Mouse (Mus musculus) spleen, adult 2 months (tissue): ENCODE measurements around the gene Dop1a.

Experiments
- CTCF ChIP-seq: fragments of 200-500 bp; IDR thresholded peaks from 2 replicates; pipeline ENCODE4 v1.5.1; 2011; ENCODE audit warnings: mild to moderate bottlenecking, inconsistent platforms; ENCODE audit not compliant: insufficient read depth, insufficient read length, insufficient replicate concordance; ENCODE audit errors: extremely low read depth
- POLR2A ChIP-seq: fragments of 200-500 bp; IDR thresholded peaks from 2 replicates; pipeline ENCODE4 v1.6.1; 2011; ENCODE audit warnings: low read depth, low read length, inconsistent platforms

DNA sequence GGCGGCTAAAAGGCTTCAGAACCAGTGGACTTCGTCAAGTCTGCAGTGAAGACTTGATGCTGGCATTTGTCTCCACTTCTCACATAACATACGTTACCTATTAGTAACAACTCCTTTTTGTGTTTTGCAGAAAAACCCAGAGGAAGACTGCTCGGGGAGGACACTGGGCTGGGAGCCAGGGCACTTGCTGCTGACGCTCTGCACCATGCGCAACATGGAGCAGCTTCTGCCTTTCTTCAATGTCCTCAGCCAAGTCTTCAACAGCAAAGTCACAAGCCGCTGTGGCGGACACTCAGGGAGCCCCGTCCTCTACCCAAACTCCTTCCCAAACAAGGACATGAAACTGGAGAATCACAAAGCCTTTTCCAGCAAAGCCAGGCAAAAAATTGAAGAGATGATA is 86.9 kb downstream of the Dop1a start:
- TF ChIP-seq POLR2A (no peak), CTCF (no peak)
